Mouse (Mus musculus): ENCODE data around the gene Hip1r. TPM values are rescaled to one million over a fixed set of nuclear protein-coding genes. Genes with fewer than 3 reads are reported as not detected.
A peak's percentile ranks its signal among the peaks of the same experiment; 100 is the strongest.

Gene Hip1r
- total RNA-seq, 4 experiments from 2014 or later: 33.5 to 47.0 (median 44.6) TPM

- DNase-seq (ENCODE audit: low spot score in 2 of 2): no peak
Observed at GRCm38 (mm10) chr5:124016291-124016821, 42.9 kb downstream of the Hip1r start.

GRCm38 (mm10) chr5:124017941-124018340, 44.5 kb downstream of the Hip1r start:
- DNase-seq (ENCODE audit: low spot score in 2 of 2): no peak

- DNase-seq (ENCODE audit: low spot score in 2 of 2): no peak
Observed at GRCm38 (mm10) chr5:124018651-124019050, 45.2 kb downstream of the Hip1r start.

GRCm38 (mm10) chr5:124019348-124020216, 46.2 kb downstream of the Hip1r start:
- DNase-seq (ENCODE audit: low spot score in 2 of 2): peak; percentile 78 to 86

- DNase-seq (ENCODE audit: low spot score in 2 of 2): no peak
Observed at GRCm38 (mm10) chr5:124021148-124021547, 47.7 kb downstream of the Hip1r start.

- no peak for DNase-seq (ENCODE audit: low spot score in 2 of 2)
Observed at GRCm38 (mm10) chr5:124021701-124022100, 48.3 kb downstream of the Hip1r start.

- no peak for DNase-seq (ENCODE audit: low spot score in 2 of 2)
Observed at GRCm38 (mm10) chr5:124022365-124022764, 48.9 kb downstream of the Hip1r start.

- no peak for DNase-seq (ENCODE audit: low spot score in 2 of 2)
Observed at GRCm38 (mm10) chr5:124024677-124025076, 51.2 kb downstream of the Hip1r start.

- DNase-seq (ENCODE audit: low spot score in 2 of 2): no peak
Observed at GRCm38 (mm10) chr5:124025146-124025545, 51.7 kb downstream of the Hip1r start.

GRCm38 (mm10) chr5:124025587-124026441, 52.4 kb downstream of the Hip1r start:
- DNase-seq (ENCODE audit: low spot score in 2 of 2): no peak

- DNase-seq (ENCODE audit: low spot score in 2 of 2): no peak
Observed at GRCm38 (mm10) chr5:124026568-124026967, 53.1 kb downstream of the Hip1r start.

GRCm38 (mm10) chr5:124027702-124028470, 54.5 kb downstream of the Hip1r start:
- no peak for DNase-seq (ENCODE audit: low spot score in 2 of 2)

- no peak for DNase-seq (ENCODE audit: low spot score in 2 of 2)
Observed at GRCm38 (mm10) chr5:124028680-124029079, 55.3 kb downstream of the Hip1r start.

GRCm38 (mm10) chr5:124029220-124030035, 56.0 kb downstream of the Hip1r start:
- no peak for DNase-seq (ENCODE audit: low spot score in 2 of 2)

- DNase-seq (ENCODE audit: low spot score in 2 of 2): no peak
Observed at GRCm38 (mm10) chr5:124030386-124031067, 57.1 kb downstream of the Hip1r start.

GRCm38 (mm10) chr5:124031068-124031955, 57.9 kb downstream of the Hip1r start:
- no peak for DNase-seq (ENCODE audit: low spot score in 2 of 2)

GRCm38 (mm10) chr5:124032001-124032508, 58.6 kb downstream of the Hip1r start, which contains the start of gene Vps37b:
Gene Vps37b (minus strand): TSS chr5:124032270.
- peak; percentile 79 to 88 for DNase-seq (ENCODE audit: low spot score in 2 of 2)

GRCm38 (mm10) chr5:124034471-124034870, 61.0 kb downstream of the Hip1r start:
- DNase-seq (ENCODE audit: low spot score in 2 of 2): no peak

Data from layer of hippocampus, adult 8-10 months (tissue).